Mouse (Mus musculus) kidney, postnatal 10 days (tissue): ENCODE measurements around the gene Snx33.
"Not testable (repeated sequence)": the region's sequence is repeated elsewhere in the genome, so short reads cannot be mapped to it uniquely, and the experiment has no call there.

Source experiments
- DNase-seq: peaks from one replicate; pipeline ENCODE4 v3.0.0; 2021; ENCODE audit warnings: mixed read lengths

Gene Snx33

GRCm38 (mm10) chr9:56928041-56928811 lies at the start of gene Snx33:
Snx33 (minus strand) TSS chr9:56928371.
- peak; percentile 98 for DNase-seq

GRCm38 (mm10) chr9:56975199-56975598 lies 47.0 kb upstream of the Snx33 start:
- no peak for DNase-seq

- no peak for DNase-seq
Measured at GRCm38 (mm10) chr9:56973960-56974524, 45.9 kb upstream of the Snx33 start.

- DNase-seq: no peak
Measured at GRCm38 (mm10) chr9:56970158-56970557, 42.0 kb upstream of the Snx33 start.

GRCm38 (mm10) chr9:56961591-56961990 lies 33.4 kb upstream of the Snx33 start:
- DNase-seq: no peak

- DNase-seq: no peak
Measured at GRCm38 (mm10) chr9:56958689-56959088, 30.5 kb upstream of the Snx33 start.

GRCm38 (mm10) chr9:56956966-56957675 lies 28.9 kb upstream of the Snx33 start:
- peak; percentile 42 for DNase-seq

GRCm38 (mm10) chr9:56953562-56953961 lies 25.4 kb upstream of the Snx33 start:
- no peak for DNase-seq

GRCm38 (mm10) chr9:56950414-56951400 lies 22.5 kb upstream of the Snx33 start, which contains the start of gene Snupn:
Snupn (plus strand) TSS chr9:56950878.
- DNase-seq: peak; percentile 99

- DNase-seq: peak; percentile 17
Measured at GRCm38 (mm10) chr9:56949767-56950166, 21.6 kb upstream of the Snx33 start.

- not testable (repeated sequence) for DNase-seq
Measured at GRCm38 (mm10) chr9:56948699-56949098, 20.5 kb upstream of the Snx33 start.

- DNase-seq: peak; percentile 66
Measured at GRCm38 (mm10) chr9:56947481-56947880, 19.3 kb upstream of the Snx33 start.

GRCm38 (mm10) chr9:56938374-56938773 lies 10.2 kb upstream of the Snx33 start:
- DNase-seq: peak; percentile 35

GRCm38 (mm10) chr9:56937223-56938160 lies 9.3 kb upstream of the Snx33 start, which contains the start of gene Imp3:
Imp3 (plus strand) TSS chr9:56937475.
- peak; percentile 92 for DNase-seq

GRCm38 (mm10) chr9:56936861-56937222 lies 8.7 kb upstream of the Snx33 start:
- DNase-seq: no peak

- no peak for DNase-seq
Measured at GRCm38 (mm10) chr9:56930556-56930955, 2.4 kb upstream of the Snx33 start.

- DNase-seq: no peak
Measured at GRCm38 (mm10) chr9:56929496-56929895, 1.3 kb upstream of the Snx33 start.

GRCm38 (mm10) chr9:56927191-56928012 lies 769 bp downstream of the Snx33 start:
- peak; percentile 68 for DNase-seq

GRCm38 (mm10) chr9:56926387-56926786 lies 1.8 kb downstream of the Snx33 start:
- peak; percentile 21 for DNase-seq

GRCm38 (mm10) chr9:56926025-56926360 lies 2.2 kb downstream of the Snx33 start:
- no peak for DNase-seq
